Mouse (Mus musculus): ENCODE data around the gene Stox2.

Stox2 gene

GRCm38 (mm10) chr8:47178785-47179184 is 267.4 kb downstream of the Stox2 start:
- no peak for DNase-seq

DNA sequence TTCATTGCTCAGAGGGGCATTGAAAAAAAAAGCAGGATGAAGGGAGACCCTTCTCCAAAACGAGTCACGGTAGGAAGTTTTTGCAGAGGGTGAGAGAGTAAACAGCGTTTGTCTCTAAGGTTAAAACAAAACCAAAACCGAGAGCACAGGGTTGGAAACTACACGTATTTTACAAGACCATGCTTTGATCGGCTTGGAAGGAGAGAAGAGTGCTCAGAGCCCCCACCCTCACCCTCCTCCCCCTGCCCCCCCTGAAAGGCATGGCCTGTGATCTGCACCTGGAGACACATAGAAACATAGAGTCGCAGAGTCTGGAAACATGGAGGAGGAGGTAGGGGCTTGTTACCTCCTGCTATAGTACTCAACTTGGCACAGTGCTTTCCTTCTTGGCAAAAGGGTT is 272.3 kb downstream of the Stox2 start:
- no peak for DNase-seq

GRCm38 (mm10) chr8:47172848-47173247 is 273.3 kb downstream of the Stox2 start:
- no peak for DNase-seq

GRCm38 (mm10) chr8:47160688-47161087 is 285.5 kb downstream of the Stox2 start:
- no peak for DNase-seq

- no peak for DNase-seq
These were observed 291.6 kb downstream of the Stox2 start for GRCm38 (mm10) chr8:47154521-47154920.

GRCm38 (mm10) chr8:47145258-47145657 is 300.9 kb downstream of the Stox2 start:
- DNase-seq = no peak

DNA sequence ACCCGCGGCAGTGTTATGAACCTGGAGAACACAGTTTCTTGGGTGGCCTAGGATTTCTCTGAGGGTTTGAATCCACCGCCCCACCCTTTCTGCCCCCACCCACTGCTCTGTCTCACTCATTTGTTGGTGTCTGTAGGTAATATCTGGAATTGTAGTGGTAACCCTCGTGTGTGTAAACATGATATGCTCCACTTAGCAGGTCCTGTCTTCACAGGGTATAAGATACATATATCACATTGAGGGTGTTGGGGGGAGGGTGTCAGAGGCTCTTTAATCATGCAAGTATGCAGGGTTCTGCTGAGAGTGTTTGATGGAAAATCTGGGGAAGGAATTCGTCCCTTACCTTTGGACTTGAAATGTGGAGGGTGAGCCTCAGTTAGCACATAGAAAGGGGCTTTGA is 310.1 kb downstream of the Stox2 start:
- DNase-seq = no peak

DNA sequence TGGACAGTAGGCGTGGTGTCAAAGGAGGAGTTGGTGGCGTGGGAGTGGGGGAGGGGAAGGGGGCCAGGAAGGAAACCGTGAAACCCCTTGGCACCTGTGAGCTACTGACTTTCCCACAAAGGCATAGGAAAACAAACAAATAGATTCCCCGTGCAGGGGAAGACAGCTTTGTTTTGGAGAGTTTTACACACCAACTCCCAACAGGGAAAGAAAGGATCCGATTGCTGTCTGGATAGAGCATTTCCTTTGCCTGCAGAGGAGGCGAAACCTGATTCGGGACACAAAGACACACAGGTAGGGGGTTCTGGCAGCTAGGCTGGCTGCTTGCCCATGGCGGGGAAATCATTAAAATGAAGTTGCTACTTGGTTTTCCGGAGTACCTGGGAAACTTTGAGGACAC is 310.6 kb downstream of the Stox2 start:
- peak; percentile 12 for DNase-seq

- no peak for DNase-seq
These were observed 311.4 kb downstream of the Stox2 start for GRCm38 (mm10) chr8:47134736-47135135.

GRCm38 (mm10) chr8:47133381-47133780 is 312.8 kb downstream of the Stox2 start:
- no peak for DNase-seq
